21 mouse cellular contexts compared by ENCODE assay signal in the genomic region with DNA sequence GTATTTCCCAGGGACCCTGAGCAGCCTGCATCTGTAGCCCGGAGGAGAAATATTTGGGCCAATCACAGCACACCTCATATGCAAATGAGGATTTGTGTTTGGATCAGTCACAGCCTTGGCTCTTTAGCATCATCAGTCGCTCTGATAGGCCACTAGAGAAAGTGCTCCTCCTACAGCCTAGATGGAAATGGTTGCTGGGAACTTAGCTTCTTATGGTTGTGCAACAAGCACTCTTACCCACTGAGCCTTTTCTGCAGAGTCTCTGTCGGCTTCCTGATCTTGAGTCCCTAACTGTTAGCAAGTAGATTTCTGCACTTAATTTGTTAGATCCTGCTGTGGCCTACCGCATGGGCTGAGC. TPM values are rescaled to one million over a fixed set of nuclear protein-coding genes. Genes with fewer than 3 reads are reported as not detected.
A peak's percentile ranks its signal among the peaks of the same experiment; 100 is the strongest.
DNase-seq lines count a peak whose midpoint lies in the region; ATAC-seq and TF ChIP-seq lines count a peak whose summit lies in the region.
"Had no signal": no experiment of that assay in that cellular context is flagged by ENCODE, and none has a peak within 500 bp of the region (broad histone marks: within the 10 kb centered on the region; RNA-seq: fewer than 3 reads in every experiment).

No protein-coding gene starts in this region.

- 96% methylated on average over 4 of the region's 4 CpGs for WGBS in kidney, embryonic 15.5 days

- no peaks in the 10 kb centered on the region for H3K9me3 ChIP-seq in kidney, embryonic 15.5 days (replicated peaks)
- H3K9me3 ChIP-seq: forebrain, embryonic 13.5 days; limb, embryonic 10.5 days; megakaryocyte, embryonic 14.5 days; midbrain, embryonic 15.5 days; stomach, embryonic 15.5 days had no signal

- H3K36me3 ChIP-seq in kidney, embryonic 15.5 days = no peaks in the 10 kb centered on the region
- H3K36me3 ChIP-seq: limb, embryonic 10.5 days; midbrain, embryonic 15.5 days; neural tube, embryonic 13.5 days; stomach, embryonic 15.5 days had no signal

- ATAC-seq in kidney, embryonic 15.5 days (replicated peaks; ENCODE audit: low FRiP score) = no peak
- peak; percentile 69 for ATAC-seq in granulocyte monocyte progenitor cell, adult 5-6 weeks (replicated peaks; ENCODE audit: poor library complexity, severe bottlenecking)
- no peak for ATAC-seq in megakaryocyte-erythroid progenitor cell, adult 5-6 weeks (replicated peaks; ENCODE audit: low FRiP score, low TSS enrichment, poor library complexity, severe bottlenecking)
- ATAC-seq: forebrain, embryonic 13.5 days; liver, postnatal 0 days; midbrain, embryonic 15.5 days had no signal

- H3K4me1 ChIP-seq in kidney, embryonic 15.5 days = peaks cover 8% of the 10 kb centered on the region; the same call in 1 of the 2 replicates

- intact Hi-C loops in left cerebral cortex, adult 2 months (cut with DNase I) = no loop called here

- no peak overlapping the region for H3K9ac ChIP-seq in kidney, embryonic 15.5 days
- H3K9ac ChIP-seq: forebrain, embryonic 13.5 days; liver, postnatal 0 days; midbrain, embryonic 15.5 days; neural tube, embryonic 13.5 days; stomach, embryonic 15.5 days had no signal

- TF ChIP-seq CTCF in left cerebral cortex, adult 2 months (IDR thresholded peaks at IDR 0.05) = no peak

- H3K4me3 ChIP-seq in kidney, embryonic 15.5 days (replicated peaks) = no peak overlapping the region
- no peak overlapping the region for H3K4me3 ChIP-seq in left cerebral cortex, adult 2 months
- H3K4me3 ChIP-seq: forebrain, embryonic 13.5 days; limb, embryonic 10.5 days; megakaryocyte, embryonic 14.5 days; midbrain, embryonic 15.5 days; myocyte; neural tube, embryonic 13.5 days; stomach, embryonic 15.5 days had no signal

- no peak for DNase-seq in kidney, postnatal 36 days
- DNase-seq in lung, postnatal 36 days = peak; percentile 15
- DNase-seq in lung, adult 18-20 months = no peak
- no peak for DNase-seq in left cerebral cortex, adult 2 months (ENCODE audit: extremely low spot score in 1 of 2, low spot score in 2 of 2)
- DNase-seq: adrenal gland, postnatal 14 days; cerebellum, adult 9-10 months; layer of hippocampus, adult 9-11 months; liver; liver, postnatal 0 days; thymus, postnatal 25 days had no signal

- no peaks in the 10 kb centered on the region for H3K27me3 ChIP-seq in kidney, embryonic 15.5 days
- H3K27me3 ChIP-seq: forebrain, embryonic 13.5 days; midbrain, embryonic 15.5 days; neural tube, embryonic 13.5 days; stomach, embryonic 15.5 days had no signal

- H3K4me2 ChIP-seq in kidney, embryonic 15.5 days = no peak overlapping the region
- H3K4me2 ChIP-seq: forebrain, embryonic 13.5 days; heart, embryonic 11.5 days; midbrain, embryonic 15.5 days; neural tube, embryonic 13.5 days; stomach, embryonic 15.5 days had no signal

- 0 out of 2 replicates have a peak overlapping the region, but pooled peaks have one; percentile 54 for H3K27ac ChIP-seq in kidney, embryonic 15.5 days
- no peak overlapping the region for H3K27ac ChIP-seq in left cerebral cortex, adult 2 months
- H3K27ac ChIP-seq: forebrain, embryonic 13.5 days; limb, embryonic 10.5 days; midbrain, embryonic 15.5 days; neural tube, embryonic 13.5 days; stomach, embryonic 15.5 days had no signal

RNA-seq across cellular contexts. Expression of a gene that starts 16.3 kb away (rescaled TPM):
- polyA plus RNA-seq in kidney, embryonic 15.5 days (2015; fragmentation: Nextera tagmentation; extraction: Ambion mirVana) = 101 and 102 TPM in 2 replicates
- 91.1 and 97.6 TPM in 2 replicates for total RNA-seq in granulocyte monocyte progenitor cell, adult 5-6 weeks (2014; fragmentation: Nextera tagmentation)
- 127 and 130 TPM in 2 replicates for total RNA-seq in granulocyte monocyte progenitor cell, adult 5-6 weeks (2017)
- total RNA-seq in megakaryocyte-erythroid progenitor cell, adult 5-6 weeks (2014; fragmentation: Nextera tagmentation) = 97.1 and 101 TPM in 2 replicates
- 94.4 and 108 TPM in 2 replicates for total RNA-seq in megakaryocyte-erythroid progenitor cell, adult 5-6 weeks (2017)
- total RNA-seq in left cerebral cortex, adult 2 months (2021) = 10 to 100 TPM; 87.7 to 92.9 TPM
